ENCODE assay signal across 17 mouse cellular contexts in the genomic region with DNA sequence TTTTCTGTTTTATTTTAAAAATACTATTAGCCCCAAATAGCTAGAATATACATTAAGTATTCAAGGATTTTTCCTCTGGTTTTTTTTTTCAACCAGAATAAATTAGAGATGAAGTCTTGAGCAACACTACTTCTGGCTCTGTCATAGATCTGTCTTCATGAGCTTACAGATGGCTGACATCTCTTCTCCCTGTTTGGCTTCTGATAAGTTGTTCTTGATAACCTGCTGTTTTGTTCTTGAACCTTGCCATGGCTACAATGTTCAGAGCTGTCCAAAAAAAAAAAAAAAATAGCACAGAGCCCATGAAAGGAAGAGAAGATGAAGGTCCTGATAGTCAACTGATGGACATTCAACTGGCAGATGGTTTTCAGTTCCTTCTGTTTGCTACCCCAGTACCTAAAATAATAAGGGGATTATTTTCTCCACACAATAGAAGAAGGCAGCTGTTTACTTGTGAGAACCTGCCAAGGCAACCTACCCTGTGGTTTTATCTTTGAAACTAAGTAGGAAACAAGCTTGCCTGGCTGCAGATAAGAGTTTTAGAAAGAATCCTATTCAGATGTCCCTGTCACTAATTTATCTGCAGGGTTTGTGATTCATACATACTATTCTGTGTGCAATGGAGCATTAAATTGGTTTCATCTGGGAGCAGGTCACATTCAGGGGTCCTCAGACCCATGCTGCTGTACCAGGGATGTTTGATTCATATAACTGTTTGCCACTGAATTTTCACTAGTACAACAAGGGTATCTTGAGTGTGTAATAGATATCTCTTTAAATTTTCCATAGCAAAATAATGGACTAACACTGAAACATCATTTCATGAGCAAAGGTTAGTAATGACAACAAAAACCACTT.
DNase-seq lines count a peak whose midpoint lies in the region; ATAC-seq and TF ChIP-seq lines count a peak whose summit lies in the region.
"Had no signal": no experiment of that assay in that cellular context is flagged by ENCODE, and none has a peak within 500 bp of the region (broad histone marks: within the 10 kb centered on the region; RNA-seq: fewer than 3 reads in every experiment).

No protein-coding gene starts in this region.

- peak; percentile 68; the same call in 1 of the 2 replicates for ATAC-seq in hindbrain, embryonic 11.5 days (ENCODE audit: low FRiP score)
- no peak for ATAC-seq in hindbrain, embryonic 14.5 days (ENCODE audit: low FRiP score)
- no peak for ATAC-seq in hindbrain, postnatal 0 days
- 0 out of 2 replicates have a peak, but pooled peaks have one; percentile 32 for ATAC-seq in midbrain, embryonic 16.5 days
- ATAC-seq: intestine, postnatal 0 days; lung, postnatal 0 days had no signal

- H3K4me1 ChIP-seq in hindbrain, embryonic 11.5 days (replicated peaks; ENCODE audit: control insufficient read depth, insufficient read depth, low read length), result no peaks in the 10 kb centered on the region
- peaks cover 6% of the 10 kb centered on the region; the same call in 1 of the 2 replicates for H3K4me1 ChIP-seq in hindbrain, embryonic 14.5 days (replicated peaks; ENCODE audit: control insufficient read depth, insufficient read depth, low read length)
- H3K4me1 ChIP-seq in hindbrain, postnatal 0 days (ENCODE audit: insufficient read depth, low read length), result no peaks in the 10 kb centered on the region
- no peaks in the 10 kb centered on the region for H3K4me1 ChIP-seq in midbrain, embryonic 16.5 days (ENCODE audit: control insufficient read depth, insufficient read depth, low read length)
- H3K4me1 ChIP-seq: limb, embryonic 12.5 days; liver, embryonic 15.5 days had no signal

- no peak overlapping the region for H3K4me3 ChIP-seq in hindbrain, embryonic 11.5 days (ENCODE audit: low read depth, low read length)
- no peak overlapping the region for H3K4me3 ChIP-seq in hindbrain, embryonic 14.5 days (replicated peaks; ENCODE audit: low read length)
- H3K4me3 ChIP-seq in hindbrain, postnatal 0 days (ENCODE audit: low read length), result no peak overlapping the region
- H3K4me3 ChIP-seq in midbrain, embryonic 16.5 days (ENCODE audit: low read depth, low read length), result no peak overlapping the region
- no peak overlapping the region for H3K4me3 ChIP-seq in layer of hippocampus, adult 2 months
- H3K4me3 ChIP-seq: limb, embryonic 12.5 days; liver, embryonic 15.5 days; neural tube, embryonic 13.5 days had no signal

- H3K27ac ChIP-seq in hindbrain, embryonic 11.5 days (ENCODE audit: low read depth, low read length), result no peak overlapping the region
- no peak overlapping the region for H3K27ac ChIP-seq in hindbrain, embryonic 14.5 days
- H3K27ac ChIP-seq in hindbrain, postnatal 0 days, result no peak overlapping the region
- H3K27ac ChIP-seq in midbrain, embryonic 16.5 days (ENCODE audit: low read length), result no peak overlapping the region
- H3K27ac ChIP-seq in layer of hippocampus, adult 2 months, result no peak overlapping the region
- H3K27ac ChIP-seq: kidney, postnatal 0 days; limb, embryonic 12.5 days; liver, embryonic 15.5 days; neural tube, embryonic 13.5 days had no signal

- peak; percentile 4 for DNase-seq in hindbrain, embryonic 11.5 days (ENCODE audit: low spot score)
- DNase-seq in hindbrain, embryonic 14.5 days (ENCODE audit: low spot score), result no peak
- peak; percentile 38 for DNase-seq in Muller cell, postnatal 12 days (ENCODE audit: inconsistent ontology term)
- DNase-seq in hindbrain, postnatal 0 days (ENCODE audit: low spot score), result peak; percentile 11
- no peak for DNase-seq in left cerebral cortex, adult 11 months (ENCODE audit: low spot score)
- no peak for DNase-seq in layer of hippocampus, adult 2 months (ENCODE audit: low spot score in 2 of 2)
- DNase-seq: heart, adult 11 months; heart, postnatal 4 days; right cerebral cortex, postnatal 4 days; thymus, postnatal 36 days had no signal

- H3K36me3 ChIP-seq in hindbrain, embryonic 11.5 days (ENCODE audit: control insufficient read depth, insufficient read depth, low read length), result no peaks in the 10 kb centered on the region
- H3K36me3 ChIP-seq in hindbrain, embryonic 14.5 days (replicated peaks; ENCODE audit: control insufficient read depth, insufficient read depth), result no peaks in the 10 kb centered on the region
- no peaks in the 10 kb centered on the region for H3K36me3 ChIP-seq in hindbrain, postnatal 0 days (ENCODE audit: insufficient read depth, low read length)
- H3K36me3 ChIP-seq in midbrain, embryonic 16.5 days (ENCODE audit: control insufficient read depth, insufficient read depth, low read length), result no peaks in the 10 kb centered on the region
- H3K36me3 ChIP-seq: limb, embryonic 12.5 days; liver, embryonic 15.5 days; neural tube, embryonic 13.5 days had no signal

- no peaks in the 10 kb centered on the region for H3K9me3 ChIP-seq in hindbrain, embryonic 11.5 days (ENCODE audit: control insufficient read depth, low read length)
- no peaks in the 10 kb centered on the region for H3K9me3 ChIP-seq in hindbrain, embryonic 14.5 days (ENCODE audit: control insufficient read depth, low read length)
- H3K9me3 ChIP-seq in hindbrain, postnatal 0 days (ENCODE audit: low read length), result no peaks in the 10 kb centered on the region
- H3K9me3 ChIP-seq in midbrain, embryonic 16.5 days (replicated peaks; ENCODE audit: control insufficient read depth, low read length, poor library complexity, severe bottlenecking), result no peaks in the 10 kb centered on the region
- H3K9me3 ChIP-seq: limb, embryonic 12.5 days; liver, embryonic 15.5 days; neural tube, embryonic 13.5 days had no signal

- no peaks in the 10 kb centered on the region for H3K27me3 ChIP-seq in hindbrain, embryonic 11.5 days (ENCODE audit: control insufficient read depth, insufficient read depth, low read length)
- no peaks in the 10 kb centered on the region for H3K27me3 ChIP-seq in hindbrain, embryonic 14.5 days (ENCODE audit: control insufficient read depth, insufficient read depth, low read length)
- no peaks in the 10 kb centered on the region for H3K27me3 ChIP-seq in hindbrain, postnatal 0 days (ENCODE audit: insufficient read depth, low read length)
- no peaks in the 10 kb centered on the region for H3K27me3 ChIP-seq in midbrain, embryonic 16.5 days (ENCODE audit: control insufficient read depth, insufficient read depth, low read depth, low read length)
- H3K27me3 ChIP-seq: limb, embryonic 12.5 days; liver, embryonic 15.5 days; neural tube, embryonic 13.5 days had no signal

- no peak for TF ChIP-seq CTCF in hindbrain, postnatal 0 days (IDR thresholded peaks at IDR 0.05; ENCODE audit: low read depth)
- TF ChIP-seq CTCF in layer of hippocampus, adult 2 months (conservative IDR thresholded peaks at IDR 0.05), result no peak

- H3K9ac ChIP-seq in hindbrain, embryonic 11.5 days (ENCODE audit: low read depth, low read length), result no peak overlapping the region
- H3K9ac ChIP-seq in hindbrain, embryonic 14.5 days, result no peak overlapping the region
- no peak overlapping the region for H3K9ac ChIP-seq in hindbrain, postnatal 0 days (replicated peaks; ENCODE audit: low read length)
- no peak overlapping the region for H3K9ac ChIP-seq in midbrain, embryonic 16.5 days (ENCODE audit: low read depth, low read length)
- H3K9ac ChIP-seq: limb, embryonic 12.5 days; liver, embryonic 15.5 days; neural tube, embryonic 13.5 days had no signal

- H3K4me2 ChIP-seq in hindbrain, embryonic 11.5 days (replicated peaks; ENCODE audit: low read depth, low read length), result no peak overlapping the region
- H3K4me2 ChIP-seq in hindbrain, embryonic 14.5 days (replicated peaks), result no peak overlapping the region
- H3K4me2 ChIP-seq in hindbrain, postnatal 0 days (ENCODE audit: low read depth, low read length), result no peak overlapping the region
- no peak overlapping the region for H3K4me2 ChIP-seq in midbrain, embryonic 16.5 days (ENCODE audit: low read length)
- H3K4me2 ChIP-seq: limb, embryonic 12.5 days; liver, embryonic 15.5 days; neural tube, embryonic 13.5 days had no signal

Comparison
In these comparisons a context has a peak if more than half of its experiments do, and no peak if none do; other contexts are left out.
1. ATAC-seq: peak in hindbrain, embryonic 11.5 days (single experiment) and midbrain, embryonic 16.5 days (single experiment); none in hindbrain, embryonic 14.5 days (single experiment) and hindbrain, postnatal 0 days (single experiment).
2. DNase-seq: peak in hindbrain, embryonic 11.5 days (single experiment), Muller cell, postnatal 12 days (single experiment) and hindbrain, postnatal 0 days (single experiment); none in hindbrain, embryonic 14.5 days (single experiment), left cerebral cortex, adult 11 months (single experiment) and layer of hippocampus, adult 2 months (0 of 2).